Mouse (Mus musculus): ENCODE measurements around the gene Dcun1d1. TPM values are rescaled to one million over a fixed set of nuclear protein-coding genes. Genes with fewer than 3 reads are reported as not detected.
A peak's percentile ranks its signal among the peaks of the same experiment; 100 is the strongest.

Gene Dcun1d1
- total and polyA plus RNA-seq, 3 experiments: 32.6 to 72.4 (median 42.3) TPM

GRCm38 (mm10) chr3:35963401-35963800 lies 26.2 kb upstream of the Dcun1d1 start:
- in situ Hi-C loops (cut with MboI; ENCODE audit: low pct_ligation_motif_present, low pct_unique_long_range_greater_than_20kb, low sequenced_read_pairs) (no loop called here), dilution Hi-C loops (cut with MboI; ENCODE audit: extremely low pct_ligation_motif_present, extremely low pct_unique_long_range_greater_than_20kb, low sequenced_read_pairs) (no loop called here)
- H3K27me3 ChIP-seq (replicated peaks): no peaks in the 10 kb centered on the region
- no peak overlapping the region for H3K27ac ChIP-seq (ENCODE audit: insufficient read depth, low read depth)
- DNase-seq (ENCODE audit: extremely low read depth): no peak
- H3K4me3 ChIP-seq (replicated peaks in 1 of 3; ENCODE audit: low read depth in 2 of 3, low read length in 2 of 3, poor library complexity in 1 of 3): no peak overlapping the region
- H3K9ac ChIP-seq (ENCODE audit: insufficient read depth, low read depth): no peak overlapping the region
- H3K4me1 ChIP-seq (ENCODE audit: control insufficient read depth in 1 of 2, insufficient read depth in 2 of 2): peaks cover 0 to 20% of the 10 kb centered on the region in 2 experiments; a peak in 2 of 4 replicates
- H3K9me3 ChIP-seq (replicated peaks; ENCODE audit: low read length): no peaks in the 10 kb centered on the region
- no peak for TF ChIP-seq MXI1 (IDR thresholded peaks at IDR 0.05; ENCODE audit: low read depth, low read length)
- H3K36me3 ChIP-seq (replicated peaks in 1 of 2; ENCODE audit: control insufficient read depth in 1 of 2, insufficient read depth in 1 of 2, low read length in 1 of 2): peaks cover 22 to 74% of the 10 kb centered on the region in 2 experiments
- H3K4me2 ChIP-seq (ENCODE audit: insufficient read depth, low read depth, poor library complexity, severe bottlenecking): no peak overlapping the region
- H3K79me2 ChIP-seq (replicated peaks; ENCODE audit: control insufficient read depth, extremely low read depth, insufficient read depth, poor library complexity, severe bottlenecking): no peaks in the 10 kb centered on the region

GRCm38 (mm10) chr3:35962967-35963366 lies 25.7 kb upstream of the Dcun1d1 start:
- no peak overlapping the region for H3K4me2 ChIP-seq (ENCODE audit: insufficient read depth, low read depth, poor library complexity, severe bottlenecking)
- peaks cover 0 to 20% of the 10 kb centered on the region in 2 experiments; a peak in 2 of 4 replicates for H3K4me1 ChIP-seq (ENCODE audit: control insufficient read depth in 1 of 2, insufficient read depth in 2 of 2)
- no peak for DNase-seq (ENCODE audit: extremely low read depth)
- peaks cover 22 to 72% of the 10 kb centered on the region in 2 experiments for H3K36me3 ChIP-seq (replicated peaks in 1 of 2; ENCODE audit: control insufficient read depth in 1 of 2, insufficient read depth in 1 of 2, low read length in 1 of 2)
- H3K27me3 ChIP-seq (replicated peaks): no peaks in the 10 kb centered on the region
- dilution Hi-C loops (cut with MboI; ENCODE audit: extremely low pct_ligation_motif_present, extremely low pct_unique_long_range_greater_than_20kb, low sequenced_read_pairs) (no loop called here), in situ Hi-C loops (cut with MboI; ENCODE audit: low pct_ligation_motif_present, low pct_unique_long_range_greater_than_20kb, low sequenced_read_pairs) (no loop called here)
- TF ChIP-seq CTCF (conservative IDR thresholded peaks at IDR 0.05 in 1 of 2, IDR thresholded peaks at IDR 0.05 in 1 of 2; ENCODE audit: low read depth in 2 of 2, low read length in 2 of 2) (peak in 1 of 2 experiments; percentile 39; a peak in 2 of 4 replicates), RAD21 (IDR thresholded peaks at IDR 0.05; ENCODE audit: low read depth, low read length) (peak; percentile 34), MAFK (IDR thresholded peaks at IDR 0.05; ENCODE audit: insufficient replicate concordance, low read length) (no peak), SMC3 (IDR thresholded peaks at IDR 0.05; ENCODE audit: low read depth, low read length) (peak; percentile 35), E2F4 (IDR thresholded peaks at IDR 0.05; ENCODE audit: insufficient replicate concordance, low read depth, low read length) (no peak)
- H3K79me2 ChIP-seq (replicated peaks; ENCODE audit: control insufficient read depth, extremely low read depth, insufficient read depth, poor library complexity, severe bottlenecking): no peaks in the 10 kb centered on the region
- no peaks in the 10 kb centered on the region for H3K9me3 ChIP-seq (replicated peaks; ENCODE audit: low read length)
- H3K9ac ChIP-seq (ENCODE audit: insufficient read depth, low read depth): no peak overlapping the region
- no peak overlapping the region for H3K27ac ChIP-seq (ENCODE audit: insufficient read depth, low read depth)
- no peak overlapping the region for H3K4me3 ChIP-seq (replicated peaks in 1 of 3; ENCODE audit: low read depth in 2 of 3, low read length in 2 of 3, poor library complexity in 1 of 3)

GRCm38 (mm10) chr3:35957230-35957629 lies 20.0 kb upstream of the Dcun1d1 start:
- Histone ChIP-seq H3K27ac (ENCODE audit: insufficient read depth, low read depth) (no peak overlapping the region), H3K27me3 (replicated peaks) (no peaks in the 10 kb centered on the region), H3K9me3 (replicated peaks; ENCODE audit: low read length) (peaks cover 6% of the 10 kb centered on the region), H3K4me1 (ENCODE audit: control insufficient read depth in 1 of 2, insufficient read depth in 2 of 2) (no peaks in the 10 kb centered on the region), H3K9ac (ENCODE audit: insufficient read depth, low read depth) (no peak overlapping the region), H3K4me3 (replicated peaks in 1 of 3; ENCODE audit: low read depth in 2 of 3, low read length in 2 of 3, poor library complexity in 1 of 3) (no peak overlapping the region), H3K79me2 (replicated peaks; ENCODE audit: control insufficient read depth, extremely low read depth, insufficient read depth, poor library complexity, severe bottlenecking) (no peaks in the 10 kb centered on the region), H3K36me3 (replicated peaks in 1 of 2; ENCODE audit: control insufficient read depth in 1 of 2, insufficient read depth in 1 of 2, low read length in 1 of 2) (peaks cover 11 to 70% of the 10 kb centered on the region in 2 experiments), H3K4me2 (ENCODE audit: insufficient read depth, low read depth, poor library complexity, severe bottlenecking) (no peak overlapping the region)
- in situ Hi-C loops (cut with MboI; ENCODE audit: low pct_ligation_motif_present, low pct_unique_long_range_greater_than_20kb, low sequenced_read_pairs) (loop anchor here (10.0 kb wide), 1 partner anchor 262 kb away; no protein-coding TSS in a partner anchor), dilution Hi-C loops (cut with MboI; ENCODE audit: extremely low pct_ligation_motif_present, extremely low pct_unique_long_range_greater_than_20kb, low sequenced_read_pairs) (no loop called here)
- TF ChIP-seq TBP (conservative IDR thresholded peaks at IDR 0.05; ENCODE audit: low read depth, low read length) (no peak), MXI1 (IDR thresholded peaks at IDR 0.05; ENCODE audit: low read depth, low read length) (no peak), USF2 (conservative IDR thresholded peaks at IDR 0.05; ENCODE audit: low read depth, low read length) (no peak), MAFK (IDR thresholded peaks at IDR 0.05; ENCODE audit: insufficient replicate concordance, low read length) (0 out of 2 replicates have a peak, but pooled peaks have one; percentile 19), JUND (conservative IDR thresholded peaks at IDR 0.05; ENCODE audit: low read depth, low read length) (no peak), KAT2A (IDR thresholded peaks at IDR 0.05; ENCODE audit: insufficient replicate concordance, low read length) (no peak), MAX (IDR thresholded peaks at IDR 0.05; ENCODE audit: low read length) (no peak)
- DNase-seq (ENCODE audit: extremely low read depth): no peak

Measured in CH12.LX (cell line).